ENCODE assay signal across 7 mouse cellular contexts in genomic region chr13:23430734-23431133, GRCm38 (mm10). TPM values are rescaled to one million over a fixed set of nuclear protein-coding genes. Genes with fewer than 3 reads are reported as not detected.
A peak's percentile ranks its signal among the peaks of the same experiment; 100 is the strongest.
DNase-seq lines count a peak whose midpoint lies in the region; ATAC-seq lines count a peak whose summit lies in the region.

No protein-coding gene starts in this region.

- peak; percentile 53 for ATAC-seq in inflammation-experienced regulatory T-cells, adult 6 months
- peak; percentile 47 for ATAC-seq in megakaryocyte-erythroid progenitor cell, adult 5-6 weeks (replicated peaks; ENCODE audit: low FRiP score, low TSS enrichment, poor library complexity, severe bottlenecking)

- intact Hi-C loops in gastrocnemius, postnatal 14 days (cut with DNase I; ENCODE audit: low total_unique reads), result loop anchor here (10.0 kb wide), 1 partner anchor 1406 kb away; no protein-coding TSS in a partner anchor
- intact Hi-C loops in left cerebral cortex, postnatal 25 days (cut with DNase I), result loop anchor here (2.0 to 10.0 kb wide), 3 partner anchors 16 to 1403 kb away; partner anchors contain the start of genes Hist1h1a, Hist1h3a, Hist1h4a and Trim38

- DNase-seq in adrenal gland, adult (ENCODE audit: inconsistent age in 2 of 2, low spot score in 1 of 2), result peak; percentile 87 to 96
- peak; percentile 84 for DNase-seq in embryo, embryonic 10 days (ENCODE audit: low spot score)
- DNase-seq in gastrocnemius, postnatal 14 days, result peak; percentile 73
- peak; percentile 80 to 88 for DNase-seq in left cerebral cortex, postnatal 25 days (ENCODE audit: low spot score in 2 of 2)
- DNase-seq in right cerebral cortex, postnatal 4 days, result peak; percentile 64

RNA-seq across cellular contexts. Expression of gene Abt1, which starts 7.1 kb away (rescaled TPM):
- total RNA-seq in gastrocnemius, postnatal 14 days (2021), result 1 to 10 TPM; 4.5 to 4.7 TPM
- 10 to 100 TPM; 11.3 to 13.4 (median 12.2) TPM for polyA plus RNA-seq in inflammation-experienced regulatory T-cells, adult 6 months (2017; shearing (Covaris generic))
- total RNA-seq in left cerebral cortex, postnatal 25 days (2021), result 1 to 10 TPM; 8.3 to 8.9 TPM
- 8.0 and 10.7 TPM in 2 replicates for total RNA-seq in megakaryocyte-erythroid progenitor cell, adult 5-6 weeks (2014; fragmentation: Nextera tagmentation)
- 12.8 and 13.7 TPM in 2 replicates for total RNA-seq in megakaryocyte-erythroid progenitor cell, adult 5-6 weeks (2017)

RNA-seq across cellular contexts. Expression of gene Btn1a1, which starts 35.0 kb away (rescaled TPM):
- not detected for total RNA-seq in gastrocnemius, postnatal 14 days (2021)
- polyA plus RNA-seq in inflammation-experienced regulatory T-cells, adult 6 months (2017; shearing (Covaris generic)), result not detected
- total RNA-seq in left cerebral cortex, postnatal 25 days (2021), result not detected
- total RNA-seq in megakaryocyte-erythroid progenitor cell, adult 5-6 weeks (2014; fragmentation: Nextera tagmentation), result not detected in 2 replicates
- total RNA-seq in megakaryocyte-erythroid progenitor cell, adult 5-6 weeks (2017), result not detected in 2 replicates

RNA-seq across cellular contexts. Expression of gene Btn2a2, which starts 57.9 kb away (rescaled TPM):
- not detected for total RNA-seq in gastrocnemius, postnatal 14 days (2021)
- polyA plus RNA-seq in inflammation-experienced regulatory T-cells, adult 6 months (2017; shearing (Covaris generic)), result not detected
- total RNA-seq in left cerebral cortex, postnatal 25 days (2021), result 1 to 10 TPM; 1.1 to 1.3 TPM
- total RNA-seq in megakaryocyte-erythroid progenitor cell, adult 5-6 weeks (2014; fragmentation: Nextera tagmentation), result not detected in 2 replicates
- total RNA-seq in megakaryocyte-erythroid progenitor cell, adult 5-6 weeks (2017), result not detected in 2 replicates

Comparison
In these comparisons a context has a peak if more than half of its experiments do, and no peak if none do; other contexts are left out.
1. Peak in every context shown above with its lines: DNase-seq and ATAC-seq.